Mouse (Mus musculus) adrenal gland, postnatal 10 days (tissue): Measurements from ENCODE around the gene Tex30. TPM values are rescaled to one million over a fixed set of nuclear protein-coding genes. Genes with fewer than 3 reads are reported as not detected.

Source experiments
- DNase-seq: peaks from one replicate; pipeline ENCODE4 v3.0.0; 2021; ENCODE audit warnings: mixed read lengths
- total RNA-seq, 2 experiments: library from RNA; stranded (reverse); gene quantifications; 2 replicates each; pipeline ENCODE4 v1.2.3; 2021

The Tex30 gene
- total RNA-seq, 2 experiments from 2014 or later = 15.3 to 17.3 TPM

DNA sequence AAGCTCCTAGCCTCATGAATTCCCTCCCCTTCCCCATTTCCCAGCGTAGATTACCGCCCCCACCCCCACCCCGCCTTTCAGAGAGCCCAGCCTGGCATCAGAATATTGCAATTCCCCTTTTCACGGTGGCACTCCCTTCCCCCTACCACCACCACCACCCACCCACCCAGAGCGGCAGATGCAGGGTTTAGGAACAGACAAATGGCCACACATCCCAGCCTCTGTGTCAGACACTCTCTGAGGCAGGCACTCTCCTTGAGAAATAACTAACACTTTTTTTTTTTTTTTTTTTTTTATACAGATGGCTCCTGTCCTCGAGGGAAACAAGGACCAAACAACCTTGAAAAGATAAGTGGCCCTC lies 59.7 kb downstream of the Tex30 start:
- DNase-seq = no peak

DNA sequence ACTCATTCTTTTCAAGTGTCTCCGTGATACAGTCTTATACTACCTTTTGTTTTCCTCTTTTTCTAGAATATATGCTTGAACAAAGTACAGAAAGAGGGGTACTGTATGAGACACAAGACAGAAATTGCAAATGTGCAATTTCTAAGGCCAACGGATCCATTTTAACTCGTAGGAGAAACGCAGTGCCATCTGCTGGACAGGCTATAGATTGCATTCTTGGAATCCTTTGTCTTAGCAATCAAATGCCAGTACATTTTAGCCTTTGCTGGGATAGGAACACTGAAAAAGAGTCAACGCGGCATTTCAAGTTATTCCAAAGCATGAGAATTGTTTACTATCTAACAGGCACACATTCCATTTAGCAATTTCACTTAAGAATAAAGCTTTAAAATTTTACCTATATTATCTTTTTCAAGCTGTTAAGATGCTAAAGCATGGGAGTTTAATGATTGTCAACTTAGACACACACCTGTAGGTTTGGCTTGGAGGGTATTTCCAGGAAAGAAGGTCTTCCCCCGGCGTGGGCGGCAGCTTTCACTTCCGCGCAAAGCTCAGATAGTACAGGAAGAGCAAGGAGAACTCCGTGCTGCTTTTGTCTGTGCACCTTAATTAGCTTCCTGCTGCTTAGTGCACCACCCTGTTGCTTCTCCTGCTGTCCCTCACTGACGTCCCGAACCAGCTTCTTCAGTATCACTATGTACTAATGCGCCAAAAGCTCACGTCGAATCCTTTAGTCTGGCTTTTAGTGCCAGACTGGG lies 60.3 kb downstream of the Tex30 start:
- peak; percentile 78 for DNase-seq

Other genes with a start within 250 kb of the Tex30 start
- gene Tpp2, start 168.8 kb downstream of the Tex30 start, total RNA-seq = 10 to 100 TPM; 42.7 to 49.8 TPM
- 1 to 10 TPM; 1.5 to 1.6 TPM for gene Mettl21c, start 82.4 kb downstream of the Tex30 start, total RNA-seq
- gene Gm8251, start 40.5 kb downstream of the Tex30 start, total RNA-seq = under 1 TPM in 1 of 2 experiments, not detected in 1; 0.03 TPM
- 10 to 100 TPM; 21.0 to 21.8 TPM for gene Kdelc1, start 16.4 kb upstream of the Tex30 start, total RNA-seq
- 10 to 100 TPM; 13.2 to 19.4 TPM for gene Bivm, start 16.5 kb upstream of the Tex30 start, total RNA-seq
- gene Ercc5, start 45.3 kb upstream of the Tex30 start, total RNA-seq = 10 to 100 TPM; 15.8 to 20.3 TPM
- gene Mettl21e, start 116.5 kb upstream of the Tex30 start, total RNA-seq = under 1 TPM in 1 of 2 experiments, not detected in 1; 0.21 TPM